ENCODE assay signal across 12 mouse cellular contexts in the genomic region with DNA sequence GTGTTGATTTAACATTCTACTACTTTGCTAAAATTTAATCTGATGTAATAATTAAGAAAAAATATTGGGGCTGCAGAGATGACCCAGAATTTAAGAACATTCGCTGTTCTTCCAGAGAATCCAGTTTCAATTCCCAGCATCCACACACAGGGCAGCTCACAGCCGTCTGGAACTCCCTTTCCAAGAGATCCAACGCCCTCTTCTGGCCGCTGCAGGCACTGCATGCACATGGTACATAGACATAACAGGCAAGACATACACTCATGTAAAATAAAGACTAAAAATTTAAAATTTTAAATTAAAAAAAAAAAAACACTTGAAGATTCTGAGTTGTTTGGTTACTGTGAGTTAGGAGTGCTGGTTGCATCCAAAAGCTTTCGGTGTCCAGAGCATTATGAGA. TPM values are rescaled to one million over a fixed set of nuclear protein-coding genes. Genes with fewer than 3 reads are reported as not detected.
A peak's percentile ranks its signal among the peaks of the same experiment; 100 is the strongest.
DNase-seq lines count a peak whose midpoint lies in the region; ATAC-seq and TF ChIP-seq lines count a peak whose summit lies in the region.
"Had no signal": no experiment of that assay in that cellular context is flagged by ENCODE, and none has a peak within 500 bp of the region (broad histone marks: within the 10 kb centered on the region; RNA-seq: fewer than 3 reads in every experiment).

No protein-coding gene starts in this region.

- no peak overlapping the region for H3K9ac ChIP-seq in midbrain, postnatal 0 days (replicated peaks; ENCODE audit: low read length, poor library complexity, severe bottlenecking)
- H3K9ac ChIP-seq in midbrain, embryonic 14.5 days (replicated peaks; ENCODE audit: low read length) = no peak overlapping the region
- no peak overlapping the region for H3K9ac ChIP-seq in MEL (ENCODE audit: control insufficient read depth, low read depth, low read length, poor library complexity, severe bottlenecking)
- no peak overlapping the region for H3K9ac ChIP-seq in liver, embryonic 14.5 days (replicated peaks)
- H3K9ac ChIP-seq: heart, embryonic 12.5 days had no signal

- H3K4me2 ChIP-seq in midbrain, postnatal 0 days (ENCODE audit: low read depth, low read length, poor library complexity, severe bottlenecking) = no peak overlapping the region
- no peak overlapping the region for H3K4me2 ChIP-seq in midbrain, embryonic 14.5 days (ENCODE audit: low read length)
- H3K4me2 ChIP-seq in liver, embryonic 14.5 days (ENCODE audit: low read depth) = no peak overlapping the region
- H3K4me2 ChIP-seq: heart, embryonic 12.5 days had no signal

- 48% methylated on average over 5 of the region's 5 CpGs for WGBS in kidney, adult 2 months
- 53% methylated on average over 5 of the region's 5 CpGs for WGBS in midbrain, postnatal 0 days
- WGBS in midbrain, embryonic 14.5 days = 55% methylated on average over 5 of the region's 5 CpGs
- 42% methylated on average over 5 of the region's 5 CpGs for WGBS in liver, embryonic 14.5 days (ENCODE audit: insufficient replicate concordance)
- 50% methylated on average over 5 of the region's 5 CpGs for WGBS in embryonic facial prominence, embryonic 10.5 days

- peak; percentile 40; the same call in 1 of the 2 replicates for TF ChIP-seq CTCF in kidney, adult 2 months (conservative IDR thresholded peaks at IDR 0.05; ENCODE audit: insufficient read depth, insufficient read length, low read depth, low read length)
- TF ChIP-seq CTCF in midbrain, postnatal 0 days (IDR thresholded peaks at IDR 0.05) = peak; percentile 28; the same call in 1 of the 2 replicates
- peak in 2 of 3 experiments; percentile 43 to 66; a peak in 4 of 6 replicates for TF ChIP-seq CTCF in MEL (IDR thresholded peaks at IDR 0.05 in 2 of 3, conservative IDR thresholded peaks at IDR 0.05 in 1 of 3; ENCODE audit: control insufficient read depth in 1 of 3, insufficient read depth in 1 of 3, low read depth in 2 of 3, low read length in 3 of 3, poor library complexity in 1 of 3, severe bottlenecking in 1 of 3)
- TF ChIP-seq CTCF in liver, embryonic 14.5 days (IDR thresholded peaks at IDR 0.05; ENCODE audit: low read depth) = peak; percentile 52

- H3K4me3 ChIP-seq in kidney, adult 2 months (ENCODE audit: insufficient read depth, low read depth, low read length) = no peak overlapping the region
- no peak overlapping the region for H3K4me3 ChIP-seq in midbrain, postnatal 0 days (ENCODE audit: low read depth, low read length)
- H3K4me3 ChIP-seq in midbrain, embryonic 14.5 days (replicated peaks; ENCODE audit: low read depth, low read length) = no peak overlapping the region
- no peak overlapping the region for H3K4me3 ChIP-seq in MEL (ENCODE audit: control insufficient read depth in 1 of 2, insufficient read depth in 1 of 2, low read depth in 2 of 2, low read length in 2 of 2)
- no peak overlapping the region for H3K4me3 ChIP-seq in liver, embryonic 14.5 days (ENCODE audit: insufficient read depth in 1 of 2, low read depth in 2 of 2, low read length in 2 of 2)
- H3K4me3 ChIP-seq in embryonic facial prominence, embryonic 10.5 days = no peak overlapping the region
- H3K4me3 ChIP-seq: heart, embryonic 12.5 days; hindbrain, embryonic 10.5 days had no signal

- no peaks in the 10 kb centered on the region for H3K79me2 ChIP-seq in MEL (ENCODE audit: control insufficient read depth, insufficient read depth, low read length, poor library complexity)

- H3K4me1 ChIP-seq in kidney, adult 2 months (ENCODE audit: control insufficient read depth, insufficient read depth, low read length) = peaks cover 6% of the 10 kb centered on the region; the same call in 1 of the 2 replicates
- no peaks in the 10 kb centered on the region for H3K4me1 ChIP-seq in midbrain, postnatal 0 days (ENCODE audit: insufficient read depth, low read length)
- no peaks in the 10 kb centered on the region for H3K4me1 ChIP-seq in midbrain, embryonic 14.5 days (ENCODE audit: control insufficient read depth, insufficient read depth, low read length)
- H3K4me1 ChIP-seq in MEL (ENCODE audit: control insufficient read depth in 1 of 2, insufficient read depth in 2 of 2, low read length in 2 of 2) = peaks cover 0 to 8% of the 10 kb centered on the region in 2 experiments; a peak in 2 of 4 replicates
- no peaks in the 10 kb centered on the region for H3K4me1 ChIP-seq in liver, embryonic 14.5 days (replicated peaks; ENCODE audit: control insufficient read depth in 2 of 2, insufficient read depth in 2 of 2, low read length in 1 of 2)
- H3K4me1 ChIP-seq in embryonic facial prominence, embryonic 10.5 days = peaks cover 11% of the 10 kb centered on the region
- H3K4me1 ChIP-seq: heart, embryonic 12.5 days had no signal

- no peak for ATAC-seq in midbrain, postnatal 0 days (ENCODE audit: low FRiP score)
- ATAC-seq in midbrain, embryonic 14.5 days (ENCODE audit: low FRiP score, low TSS enrichment) = no peak
- no peak for ATAC-seq in liver, embryonic 14.5 days (ENCODE audit: insufficient read depth)
- no peak for ATAC-seq in granulocyte monocyte progenitor cell, adult 5-6 weeks (replicated peaks; ENCODE audit: poor library complexity, severe bottlenecking)

- TF ChIP-seq POLR2A in kidney, adult 2 months (IDR thresholded peaks at IDR 0.05; ENCODE audit: low read depth, low read length) = no peak
- no peak for TF ChIP-seq POLR2A in MEL (IDR thresholded peaks at IDR 0.05; ENCODE audit: control insufficient read depth in 1 of 2, insufficient read depth in 1 of 2, low read depth in 1 of 2, low read length in 2 of 2, poor library complexity in 1 of 2)

- no peaks in the 10 kb centered on the region for H3K9me3 ChIP-seq in midbrain, postnatal 0 days (ENCODE audit: low read length)
- H3K9me3 ChIP-seq in midbrain, embryonic 14.5 days (ENCODE audit: control insufficient read depth, low read length) = no peaks in the 10 kb centered on the region
- no peaks in the 10 kb centered on the region for H3K9me3 ChIP-seq in MEL (replicated peaks; ENCODE audit: insufficient read depth, low read length)
- H3K9me3 ChIP-seq in liver, embryonic 14.5 days (ENCODE audit: control insufficient read depth, low read length) = no peaks in the 10 kb centered on the region
- H3K9me3 ChIP-seq in embryonic facial prominence, embryonic 10.5 days = no peaks in the 10 kb centered on the region
- H3K9me3 ChIP-seq: heart, embryonic 12.5 days had no signal

- no peak for TF ChIP-seq EP300 in MEL (IDR thresholded peaks at IDR 0.05; ENCODE audit: low read depth in 1 of 2, low read length in 2 of 2)
- TF ChIP-seq EP300 in liver, embryonic 14.5 days (IDR thresholded peaks at IDR 0.05; ENCODE audit: low read depth) = no peak

- TF ChIP-seq RAD21 in MEL (IDR thresholded peaks at IDR 0.05; ENCODE audit: low read depth, low read length) = no peak; the same call in 1 of the 2 replicates

- no peak overlapping the region for H3K27ac ChIP-seq in kidney, adult 2 months (ENCODE audit: insufficient read depth, low read depth, low read length)
- H3K27ac ChIP-seq in midbrain, postnatal 0 days (ENCODE audit: low read depth, low read length) = no peak overlapping the region
- no peak overlapping the region for H3K27ac ChIP-seq in midbrain, embryonic 14.5 days (replicated peaks; ENCODE audit: low read depth, low read length)
- H3K27ac ChIP-seq in MEL (ENCODE audit: control insufficient read depth, low read depth, low read length) = no peak overlapping the region
- H3K27ac ChIP-seq in liver, embryonic 14.5 days = no peak overlapping the region
- H3K27ac ChIP-seq in embryonic facial prominence, embryonic 10.5 days (replicated peaks) = no peak overlapping the region
- H3K27ac ChIP-seq: hindbrain, embryonic 10.5 days had no signal

- peak; percentile 48 for DNase-seq in kidney, adult 2 months
- DNase-seq in kidney, adult 11 months = no peak
- no peak for DNase-seq in midbrain, postnatal 0 days (ENCODE audit: low spot score)
- DNase-seq in midbrain, embryonic 14.5 days = no peak
- DNase-seq in MEL (ENCODE audit: low read depth, low spot score) = peak; percentile 46
- DNase-seq in liver, embryonic 14.5 days (ENCODE audit: low read depth in 3 of 3, low spot score in 3 of 3) = no peak
- DNase-seq in embryonic facial prominence, embryonic 10.5 days (ENCODE audit: low spot score) = no peak
- DNase-seq: cerebellum, adult 11 months had no signal

- no peaks in the 10 kb centered on the region for H3K27me3 ChIP-seq in kidney, adult 2 months (replicated peaks; ENCODE audit: control insufficient read depth, insufficient read depth, low read length)
- H3K27me3 ChIP-seq in midbrain, postnatal 0 days (ENCODE audit: insufficient read depth, low read length) = no peaks in the 10 kb centered on the region
- H3K27me3 ChIP-seq in midbrain, embryonic 14.5 days (ENCODE audit: control insufficient read depth, insufficient read depth, low read length) = no peaks in the 10 kb centered on the region
- H3K27me3 ChIP-seq in MEL (ENCODE audit: control insufficient read depth in 1 of 2, insufficient read depth in 2 of 2, low read length in 2 of 2) = no peaks in the 10 kb centered on the region
- no peaks in the 10 kb centered on the region for H3K27me3 ChIP-seq in liver, embryonic 14.5 days (ENCODE audit: control insufficient read depth, insufficient read depth, low read length)
- no peaks in the 10 kb centered on the region for H3K27me3 ChIP-seq in embryonic facial prominence, embryonic 10.5 days (replicated peaks; ENCODE audit: low read depth, poor library complexity, severe bottlenecking)

- no peaks in the 10 kb centered on the region for H3K36me3 ChIP-seq in kidney, adult 2 months (ENCODE audit: control insufficient read depth, insufficient read depth, low read length)
- no peaks in the 10 kb centered on the region for H3K36me3 ChIP-seq in midbrain, postnatal 0 days (ENCODE audit: insufficient read depth, low read length)
- no peaks in the 10 kb centered on the region for H3K36me3 ChIP-seq in midbrain, embryonic 14.5 days (ENCODE audit: control insufficient read depth, insufficient read depth, low read length)
- peaks cover 0 to 2% of the 10 kb centered on the region in 2 experiments; a peak in 1 of 4 replicates for H3K36me3 ChIP-seq in MEL (ENCODE audit: control insufficient read depth in 1 of 2, insufficient read depth in 2 of 2, low read length in 2 of 2)
- H3K36me3 ChIP-seq in liver, embryonic 14.5 days (replicated peaks; ENCODE audit: control insufficient read depth, insufficient read depth, low read depth) = no peaks in the 10 kb centered on the region
- H3K36me3 ChIP-seq in embryonic facial prominence, embryonic 10.5 days (replicated peaks) = no peaks in the 10 kb centered on the region
- H3K36me3 ChIP-seq: heart, embryonic 12.5 days; hindbrain, embryonic 10.5 days had no signal

RNA-seq across cellular contexts. Expression of gene Clec10a, which starts 16.3 kb away (rescaled TPM):
- 3.1 and 4.0 TPM in 2 replicates for polyA plus RNA-seq in kidney, adult 2 months (2012; rRNA removed)
- 0.42 and 0.44 TPM in 2 replicates for total RNA-seq in midbrain, postnatal 0 days (2014; rRNA removed)
- polyA plus RNA-seq in midbrain, postnatal 0 days (2015; fragmentation: Nextera tagmentation; extraction: Ambion mirVana) = 0.57 and 1.3 TPM in 2 replicates
- 1.4 TPM in 1 of 2 replicates, not detected in the other for polyA plus RNA-seq in midbrain, embryonic 14.5 days (2014; fragmentation: Nextera tagmentation; extraction: Ambion mirVana)
- total RNA-seq in MEL (2012; rRNA removed) = 5.0 and 8.4 TPM in 2 replicates
- 10 to 100 TPM in 1 of 2 experiments, not detected in 1; 10.8 TPM for polyA plus RNA-seq in MEL (2012; ENCODE audit: insufficient read depth in 1 of 2, insufficient read length in 2 of 2, low read depth in 1 of 2, low replicate concordance in 2 of 2, missing spikeins in 1 of 2)
- polyA plus RNA-seq in liver, embryonic 14.5 days (2012; rRNA removed) = 0.25 and 0.34 TPM in 2 replicates
- 0.16 and 0.76 TPM in 2 replicates for polyA plus RNA-seq in liver, embryonic 14.5 days (2014; fragmentation: Nextera tagmentation; extraction: Ambion mirVana)
- 6.9 and 11.3 TPM in 2 replicates for total RNA-seq in granulocyte monocyte progenitor cell, adult 5-6 weeks (2014; fragmentation: Nextera tagmentation)
- 9.8 and 13.9 TPM in 2 replicates for total RNA-seq in granulocyte monocyte progenitor cell, adult 5-6 weeks (2017)
- 0.26 TPM in 1 of 2 replicates, not detected in the other for polyA plus RNA-seq in embryonic facial prominence, embryonic 10.5 days (2016; fragmentation: Nextera tagmentation; extraction: Ambion mirVana)
- polyA plus RNA-seq: heart, embryonic 12.5 days had no signal

RNA-seq across cellular contexts. Expression of gene Slc16a11, which starts 40.3 kb away (rescaled TPM):
- polyA plus RNA-seq in kidney, adult 2 months (2012; rRNA removed) = 36.4 and 56.5 TPM in 2 replicates
- 22.2 and 28.2 TPM in 2 replicates for total RNA-seq in midbrain, postnatal 0 days (2014; rRNA removed)
- polyA plus RNA-seq in midbrain, postnatal 0 days (2015; fragmentation: Nextera tagmentation; extraction: Ambion mirVana) = 15.2 and 18.0 TPM in 2 replicates
- polyA plus RNA-seq in midbrain, embryonic 14.5 days (2014; fragmentation: Nextera tagmentation; extraction: Ambion mirVana) = 1.5 and 3.2 TPM in 2 replicates
- 0.31 and 0.33 TPM in 2 replicates for total RNA-seq in MEL (2012; rRNA removed)
- 1 to 10 TPM in 1 of 2 experiments, not detected in 1; 1.2 TPM for polyA plus RNA-seq in MEL (2012; ENCODE audit: insufficient read depth in 1 of 2, insufficient read length in 2 of 2, low read depth in 1 of 2, low replicate concordance in 2 of 2, missing spikeins in 1 of 2)
- 0.52 and 0.79 TPM in 2 replicates for polyA plus RNA-seq in liver, embryonic 14.5 days (2012; rRNA removed)
- polyA plus RNA-seq in liver, embryonic 14.5 days (2014; fragmentation: Nextera tagmentation; extraction: Ambion mirVana) = 0.47 TPM in 2 replicates
- not detected in 2 replicates for total RNA-seq in granulocyte monocyte progenitor cell, adult 5-6 weeks (2014; fragmentation: Nextera tagmentation)
- total RNA-seq in granulocyte monocyte progenitor cell, adult 5-6 weeks (2017) = not detected in 2 replicates
- 0.72 and 1.2 TPM in 2 replicates for polyA plus RNA-seq in embryonic facial prominence, embryonic 10.5 days (2016; fragmentation: Nextera tagmentation; extraction: Ambion mirVana)
- total RNA-seq: megakaryocyte progenitor cell, adult 5-6 weeks had no signal

RNA-seq across cellular contexts. Expression of gene Mgl2, which starts 42.2 kb away (rescaled TPM):
- 5.0 and 6.2 TPM in 2 replicates for polyA plus RNA-seq in kidney, adult 2 months (2012; rRNA removed)
- 0.11 and 0.85 TPM in 2 replicates for total RNA-seq in midbrain, postnatal 0 days (2014; rRNA removed)
- 0.26 and 0.60 TPM in 2 replicates for polyA plus RNA-seq in midbrain, postnatal 0 days (2015; fragmentation: Nextera tagmentation; extraction: Ambion mirVana)
- 0.75 TPM in 1 of 2 replicates, not detected in the other for polyA plus RNA-seq in midbrain, embryonic 14.5 days (2014; fragmentation: Nextera tagmentation; extraction: Ambion mirVana)
- 0.12 TPM in 1 of 2 replicates, not detected in the other for total RNA-seq in MEL (2012; rRNA removed)
- under 1 TPM in 1 of 2 experiments, not detected in 1; 0.06 TPM for polyA plus RNA-seq in MEL (2012; ENCODE audit: insufficient read depth in 1 of 2, insufficient read length in 2 of 2, low read depth in 1 of 2, low replicate concordance in 2 of 2, missing spikeins in 1 of 2)
- polyA plus RNA-seq in liver, embryonic 14.5 days (2012; rRNA removed) = 1.1 and 1.2 TPM in 2 replicates
- 1.9 and 2.2 TPM in 2 replicates for polyA plus RNA-seq in liver, embryonic 14.5 days (2014; fragmentation: Nextera tagmentation; extraction: Ambion mirVana)
- 11.3 and 13.2 TPM in 2 replicates for total RNA-seq in granulocyte monocyte progenitor cell, adult 5-6 weeks (2014; fragmentation: Nextera tagmentation)
- total RNA-seq in granulocyte monocyte progenitor cell, adult 5-6 weeks (2017) = 36.5 and 37.9 TPM in 2 replicates
- polyA plus RNA-seq in embryonic facial prominence, embryonic 10.5 days (2016; fragmentation: Nextera tagmentation; extraction: Ambion mirVana) = 0.14 TPM in 1 of 2 replicates, not detected in the other
- polyA plus RNA-seq: heart, embryonic 12.5 days; hindbrain, embryonic 10.5 days had no signal

RNA-seq across cellular contexts. Expression of gene Slc16a13, which starts 48.6 kb away (rescaled TPM):
- polyA plus RNA-seq in kidney, adult 2 months (2012; rRNA removed) = 44.0 and 48.8 TPM in 2 replicates
- total RNA-seq in midbrain, postnatal 0 days (2014; rRNA removed) = 9.9 and 26.1 TPM in 2 replicates
- polyA plus RNA-seq in midbrain, postnatal 0 days (2015; fragmentation: Nextera tagmentation; extraction: Ambion mirVana) = 9.9 and 10.1 TPM in 2 replicates
- polyA plus RNA-seq in midbrain, embryonic 14.5 days (2014; fragmentation: Nextera tagmentation; extraction: Ambion mirVana) = 10.0 and 10.7 TPM in 2 replicates
- 3.1 and 4.2 TPM in 2 replicates for total RNA-seq in MEL (2012; rRNA removed)
- polyA plus RNA-seq in MEL (2012; ENCODE audit: insufficient read depth in 1 of 2, insufficient read length in 2 of 2, low read depth in 1 of 2, low replicate concordance in 2 of 2, missing spikeins in 1 of 2) = 1 to 10 TPM in 1 of 2 experiments, not detected in 1; 7.9 TPM
- polyA plus RNA-seq in liver, embryonic 14.5 days (2012; rRNA removed) = 2.9 and 3.2 TPM in 2 replicates
- 3.8 and 4.4 TPM in 2 replicates for polyA plus RNA-seq in liver, embryonic 14.5 days (2014; fragmentation: Nextera tagmentation; extraction: Ambion mirVana)
- 7.1 and 7.9 TPM in 2 replicates for total RNA-seq in granulocyte monocyte progenitor cell, adult 5-6 weeks (2014; fragmentation: Nextera tagmentation)
- total RNA-seq in granulocyte monocyte progenitor cell, adult 5-6 weeks (2017) = 9.8 TPM in 2 replicates
- polyA plus RNA-seq in embryonic facial prominence, embryonic 10.5 days (2016; fragmentation: Nextera tagmentation; extraction: Ambion mirVana) = 11.6 and 11.7 TPM in 2 replicates

RNA-seq across cellular contexts. Expression of gene Bcl6b, which starts 57.3 kb away (rescaled TPM):
- 7.9 and 8.8 TPM in 2 replicates for polyA plus RNA-seq in kidney, adult 2 months (2012; rRNA removed)
- 3.8 and 6.8 TPM in 2 replicates for total RNA-seq in midbrain, postnatal 0 days (2014; rRNA removed)
- 2.4 and 2.7 TPM in 2 replicates for polyA plus RNA-seq in midbrain, postnatal 0 days (2015; fragmentation: Nextera tagmentation; extraction: Ambion mirVana)
- polyA plus RNA-seq in midbrain, embryonic 14.5 days (2014; fragmentation: Nextera tagmentation; extraction: Ambion mirVana) = 2.5 and 4.4 TPM in 2 replicates
- total RNA-seq in MEL (2012; rRNA removed) = not detected in 2 replicates
- not detected for polyA plus RNA-seq in MEL (2012; ENCODE audit: insufficient read depth in 1 of 2, insufficient read length in 2 of 2, low read depth in 1 of 2, low replicate concordance in 2 of 2, missing spikeins in 1 of 2)
- polyA plus RNA-seq in liver, embryonic 14.5 days (2012; rRNA removed) = 1.0 TPM in 2 replicates
- polyA plus RNA-seq in liver, embryonic 14.5 days (2014; fragmentation: Nextera tagmentation; extraction: Ambion mirVana) = 1.0 and 2.5 TPM in 2 replicates
- total RNA-seq in granulocyte monocyte progenitor cell, adult 5-6 weeks (2014; fragmentation: Nextera tagmentation) = not detected in 2 replicates
- total RNA-seq in granulocyte monocyte progenitor cell, adult 5-6 weeks (2017) = 0.13 TPM in 1 of 2 replicates, not detected in the other
- 5.0 and 7.2 TPM in 2 replicates for polyA plus RNA-seq in embryonic facial prominence, embryonic 10.5 days (2016; fragmentation: Nextera tagmentation; extraction: Ambion mirVana)
- total RNA-seq: megakaryocyte progenitor cell, adult 5-6 weeks had no signal

Comparison
In these comparisons a context has a peak if more than half of its experiments do, and no peak if none do; other contexts are left out.
1. DNase-seq: peak in kidney, adult 2 months (single experiment) and MEL (single experiment); none in kidney, adult 11 months (single experiment), midbrain, postnatal 0 days (single experiment), midbrain, embryonic 14.5 days (single experiment), liver, embryonic 14.5 days (0 of 3) and embryonic facial prominence, embryonic 10.5 days (single experiment).
2. Peak in every context shown above with its lines, with median percentiles within 50 percentile points of each other: CTCF ChIP-seq.